Mouse (Mus musculus): ENCODE results near the gene Btnl4.

DNA sequence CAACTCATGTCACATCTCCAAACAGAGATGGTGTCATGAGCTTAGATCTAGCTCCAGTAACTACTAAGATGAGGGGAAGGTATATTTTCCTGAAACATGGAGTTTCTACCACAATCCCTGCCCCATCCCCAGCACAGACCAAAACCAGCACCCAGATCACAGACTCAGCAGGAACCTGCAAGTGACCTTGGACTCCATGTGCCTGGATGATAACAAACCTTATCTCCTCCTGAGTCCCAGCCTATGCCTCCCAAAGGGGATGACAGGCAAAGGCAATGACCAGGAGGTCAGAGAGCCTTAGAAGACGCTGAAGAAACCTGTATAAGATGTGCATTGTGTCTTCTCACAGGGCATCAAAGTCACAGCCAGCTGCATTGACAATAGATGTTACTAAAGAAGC is 41.9 kb upstream of the Btnl4 start:
- TF ChIP-seq CTCF (IDR thresholded peaks at IDR 0.05; ENCODE audit: control insufficient read depth, insufficient read depth, insufficient replicate concordance, low read depth, low read length) (no peak), POLR2A (IDR thresholded peaks at IDR 0.05; ENCODE audit: control insufficient read depth, low read depth, low read length) (no peak)

All from testis, adult 2 months (tissue).